ENCODE assay signal across 8 mouse cellular contexts in the genomic region with DNA sequence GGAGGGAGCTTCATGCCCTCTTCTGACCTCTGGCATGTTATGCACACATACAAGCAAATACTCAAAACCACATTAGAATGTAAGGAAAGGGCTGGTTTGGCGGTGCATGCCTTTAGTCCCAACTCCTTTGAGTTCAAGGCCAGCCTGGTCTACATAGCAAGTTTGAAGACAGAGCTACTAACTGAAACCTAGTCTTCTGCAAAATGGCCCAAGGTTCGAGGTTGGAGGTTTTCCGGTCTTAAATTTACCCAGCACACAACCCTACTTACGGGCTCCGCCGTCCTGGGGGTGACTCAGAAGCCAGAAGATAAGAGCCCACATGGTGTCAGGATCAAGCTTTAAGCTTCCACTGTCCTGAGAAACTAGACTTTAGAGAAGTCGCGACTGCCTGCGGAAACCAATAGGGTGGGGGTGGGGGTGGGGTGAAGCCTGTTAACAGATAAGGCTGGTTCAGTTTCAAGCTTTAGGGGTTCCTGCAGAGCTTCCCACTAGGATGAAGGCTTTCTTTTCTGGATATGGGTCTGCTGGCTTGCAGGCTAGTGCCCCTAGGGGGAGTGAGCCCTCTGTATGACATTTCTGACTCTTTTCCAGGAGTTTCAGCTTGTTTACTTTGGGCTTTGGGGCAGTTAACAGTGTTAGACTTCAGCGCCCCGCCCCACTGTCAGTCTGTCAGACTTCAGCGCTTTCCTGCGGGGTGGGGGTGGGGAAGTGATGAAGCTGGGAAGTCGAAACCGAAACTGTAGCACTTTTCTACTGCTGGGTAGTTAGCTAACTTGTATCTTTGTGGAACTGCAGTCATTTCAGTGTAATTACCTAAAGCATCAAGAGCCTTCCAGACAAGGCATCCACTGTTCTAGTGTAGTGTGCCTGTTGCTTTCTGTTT. TPM values are rescaled to one million over a fixed set of nuclear protein-coding genes. Genes with fewer than 3 reads are reported as not detected.
A peak's percentile ranks its signal among the peaks of the same experiment; 100 is the strongest.
DNase-seq lines count a peak whose midpoint lies in the region; ATAC-seq and TF ChIP-seq lines count a peak whose summit lies in the region.

A gene (minus strand): TSS at position 370 of the 883 bp plus-strand sequence.

- peaks cover 5% of the 10 kb centered on the region; the same call in 1 of the 2 replicates for H3K4me1 ChIP-seq in embryonic facial prominence, embryonic 14.5 days (ENCODE audit: control insufficient read depth, insufficient read depth, low read length)
- 0 out of 2 replicates have a peak, but pooled peaks cover 5% of the 10 kb centered on the region for H3K4me1 ChIP-seq in limb, embryonic 14.5 days (ENCODE audit: control insufficient read depth, insufficient read depth, low read length)
- peaks cover 30% of the 10 kb centered on the region for H3K4me1 ChIP-seq in thymus, adult 2 months (replicated peaks; ENCODE audit: control insufficient read depth, insufficient read depth, low read length)

- no peak within 1 kb of the TSS for H3K4me3 ChIP-seq in embryonic facial prominence, embryonic 14.5 days (ENCODE audit: low read depth, low read length)
- H3K4me3 ChIP-seq in limb, embryonic 14.5 days (replicated peaks; ENCODE audit: low read length) = no peak within 1 kb of the TSS; the same call in 1 of the 2 replicates
- peak within 1 kb of the TSS; percentile 53 for H3K4me3 ChIP-seq in thymus, adult 2 months (ENCODE audit: control insufficient read depth, insufficient read depth, low read length)

- H3K4me2 ChIP-seq in embryonic facial prominence, embryonic 14.5 days (ENCODE audit: low read depth, low read length) = peak within 1 kb of the TSS; percentile 24
- peak within 1 kb of the TSS; percentile 31 for H3K4me2 ChIP-seq in limb, embryonic 14.5 days (replicated peaks; ENCODE audit: low read depth, low read length, severe bottlenecking)

- no peak for TF ChIP-seq POLR2A in limb, embryonic 14.5 days (IDR thresholded peaks at IDR 0.05; ENCODE audit: borderline replicate concordance, extremely low read depth, insufficient read depth, insufficient read length)
- no peak for TF ChIP-seq POLR2A in thymus, adult 2 months (IDR thresholded peaks at IDR 0.05; ENCODE audit: control insufficient read depth, extremely low read depth, insufficient read depth, low read length, poor library complexity)

- TF ChIP-seq CTCF in thymus, adult 2 months (IDR thresholded peaks at IDR 0.05; ENCODE audit: borderline replicate concordance, control insufficient read depth, extremely low read depth, insufficient read depth, low read length, poor library complexity) = no peak

- WGBS in embryonic facial prominence, embryonic 14.5 days = 33% methylated on average over 15 of the region's 15 CpGs
- WGBS in limb, embryonic 14.5 days = 45% methylated on average over 15 of the region's 15 CpGs
- under 1% methylated on average over 15 of the region's 15 CpGs for WGBS in thymus, adult 2 months

- ATAC-seq in embryonic facial prominence, embryonic 14.5 days (ENCODE audit: low read depth) = peak; percentile 35; the same call in 1 of the 2 replicates
- peak; percentile 91 to 92 for ATAC-seq in hematopoietic stem cell, adult 5-6 weeks (replicated peaks in 1 of 2; ENCODE audit: insufficient read depth in 1 of 2, low FRiP score in 2 of 2, low TSS enrichment in 1 of 2, low read depth in 1 of 2, poor library complexity in 2 of 2, severe bottlenecking in 2 of 2)
- no peak for ATAC-seq in limb, embryonic 14.5 days (ENCODE audit: low FRiP score, low read depth)

- H3K27ac ChIP-seq in embryonic facial prominence, embryonic 14.5 days (replicated peaks; ENCODE audit: low read depth, low read length) = no peak within 1 kb of the TSS
- no peak within 1 kb of the TSS; the same call in 1 of the 2 replicates for H3K27ac ChIP-seq in limb, embryonic 14.5 days (replicated peaks; ENCODE audit: low read depth, low read length)
- H3K27ac ChIP-seq in thymus, adult 2 months (ENCODE audit: control insufficient read depth, insufficient read depth, low read length) = peak within 1 kb of the TSS; percentile 98

- H3K36me3 ChIP-seq in embryonic facial prominence, embryonic 14.5 days (ENCODE audit: control insufficient read depth, insufficient read depth, low read length) = no peaks in the 10 kb centered on the region
- 0 out of 2 replicates have a peak, but pooled peaks cover under 1% of the 10 kb centered on the region for H3K36me3 ChIP-seq in limb, embryonic 14.5 days (ENCODE audit: control insufficient read depth, insufficient read depth, low read length)
- H3K36me3 ChIP-seq in thymus, adult 2 months (ENCODE audit: control insufficient read depth, insufficient read depth, low read length) = peaks cover 12% of the 10 kb centered on the region

- peak; percentile 99 for DNase-seq in 416B (ENCODE audit: low read depth)
- peak; percentile 79 for DNase-seq in NIH3T3 (ENCODE audit: low read depth)
- DNase-seq in embryonic facial prominence, embryonic 14.5 days (ENCODE audit: low spot score) = peak; percentile 57
- DNase-seq in limb, embryonic 14.5 days (ENCODE audit: low spot score) = peak; percentile 21
- DNase-seq in monocyte, adult 2 months (ENCODE audit: low read depth in 1 of 2, low spot score in 2 of 2) = peak; percentile 54 to 73
- peak; percentile 80 for DNase-seq in thymus, adult 2 months
- no peak for DNase-seq in retina, embryonic 14.5 days (ENCODE audit: low spot score)

- H3K27me3 ChIP-seq in embryonic facial prominence, embryonic 14.5 days (replicated peaks; ENCODE audit: control insufficient read depth, insufficient read depth, low read length) = no peaks in the 10 kb centered on the region
- no peaks in the 10 kb centered on the region for H3K27me3 ChIP-seq in limb, embryonic 14.5 days (ENCODE audit: control insufficient read depth, insufficient read depth, low read length)
- H3K27me3 ChIP-seq in thymus, adult 2 months (ENCODE audit: control insufficient read depth, insufficient read depth, low read length) = no peaks in the 10 kb centered on the region

- no peak within 1 kb of the TSS for H3K9ac ChIP-seq in embryonic facial prominence, embryonic 14.5 days (ENCODE audit: low read depth, low read length)
- no peak within 1 kb of the TSS for H3K9ac ChIP-seq in limb, embryonic 14.5 days (ENCODE audit: low read depth, low read length, severe bottlenecking)

- no peaks in the 10 kb centered on the region for H3K9me3 ChIP-seq in embryonic facial prominence, embryonic 14.5 days (ENCODE audit: control insufficient read depth, low read length)
- H3K9me3 ChIP-seq in limb, embryonic 14.5 days (ENCODE audit: control insufficient read depth, low read length) = no peaks in the 10 kb centered on the region

RNA-seq across cellular contexts. Expression of the gene that starts here (rescaled TPM):
- 2.2 and 2.4 TPM in 2 replicates for polyA plus RNA-seq in embryonic facial prominence, embryonic 14.5 days (2014; fragmentation: Nextera tagmentation; extraction: Ambion mirVana)
- 16.8 and 23.6 TPM in 2 replicates for total RNA-seq in hematopoietic stem cell, adult 5-6 weeks (2017)
- polyA plus RNA-seq in limb, embryonic 14.5 days (2012; rRNA removed) = 0.14 and 0.42 TPM in 2 replicates
- polyA plus RNA-seq in limb, embryonic 14.5 days (2014; fragmentation: Nextera tagmentation; extraction: Ambion mirVana) = 1.5 and 3.3 TPM in 2 replicates
- polyA plus RNA-seq in thymus, adult 2 months (2012; rRNA removed) = 15.0 and 20.4 TPM in 2 replicates
